Mouse (Mus musculus) heart, adult 2 months (tissue): Measurements from ENCODE around the gene Col4a3bp.

Source experiments
- CTCF ChIP-seq: fragments of 200-600 bp; IDR thresholded peaks from 2 replicates; pipeline ENCODE4 v1.8.1; 2022; ENCODE audit warnings: antibody characterized with exemption, mild to moderate bottlenecking, moderate library complexity
- EP300 ChIP-seq: fragments of 200-500 bp; IDR thresholded peaks from 2 replicates; pipeline ENCODE4 v1.6.1; 2011; ENCODE audit warnings: low read depth, low read length, control low read depth; ENCODE audit not compliant: insufficient read depth
- POLR2A ChIP-seq: fragments of 200-500 bp; IDR thresholded peaks from 2 replicates; pipeline ENCODE4 v1.6.1; 2011; ENCODE audit warnings: mild to moderate bottlenecking, low read depth, low read length, control low read depth; ENCODE audit not compliant: insufficient read depth

GRCm38 (mm10) chr13:96671906-96672234 lies 129.5 kb downstream of the Col4a3bp start:
- no peak for TF ChIP-seq EP300
- no peak for TF ChIP-seq CTCF
- TF ChIP-seq POLR2A, result no peak
